Mouse (Mus musculus) cortical plate, adult 2 months (tissue): ENCODE measurements around the gene Henmt1.

ENCODE experiments used
- CTCF ChIP-seq: fragments of 200-500 bp; IDR thresholded peaks from 2 replicates; pipeline ENCODE4 v1.5.1; 2011; ENCODE audit warnings: mild to moderate bottlenecking, control low read depth, low read length; ENCODE audit not compliant: insufficient read depth; ENCODE audit errors: extremely low read depth
- POLR2A ChIP-seq: fragments of 200-500 bp; IDR thresholded peaks from 2 replicates; pipeline ENCODE4 v1.6.1; 2011; ENCODE audit warnings: mild to moderate bottlenecking, low read length, control low read depth; ENCODE audit not compliant: insufficient read depth; ENCODE audit errors: extremely low read depth

DNA sequence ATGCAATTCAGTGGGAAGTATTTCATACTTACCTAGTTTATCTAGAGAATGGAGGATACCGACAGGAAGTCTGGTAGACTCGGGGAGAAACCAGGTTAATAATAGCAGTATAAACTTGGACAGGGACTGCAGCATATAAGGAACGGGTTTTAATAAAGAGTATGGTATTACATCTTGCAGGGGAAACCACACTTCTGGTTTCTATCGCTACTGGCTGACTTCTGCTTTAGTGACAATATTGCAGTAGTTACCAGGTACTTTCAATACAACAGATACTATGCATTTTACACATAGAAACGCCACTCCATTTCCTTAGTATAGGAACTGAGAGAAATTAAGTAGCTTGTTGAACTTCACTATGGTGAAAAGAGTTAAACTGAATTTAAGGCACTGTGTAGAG, 68.5 kb downstream of the Henmt1 start:
- TF ChIP-seq POLR2A (no peak), CTCF (no peak)
